Mouse (Mus musculus): ENCODE results near the gene Vipr2.
A peak's percentile ranks its signal among the peaks of the same experiment; 100 is the strongest.

Vipr2 gene

GRCm38 (mm10) chr12:116077074-116077854, at the start of gene Vipr2:
TSS of gene Vipr2 (plus strand) at chr12:116077726.
- peak; percentile 49 to 52 for DNase-seq

GRCm38 (mm10) chr12:116028095-116028494, 49.4 kb upstream of the Vipr2 start:
- DNase-seq = peak in 1 of 2 experiments; percentile 7

DNA sequence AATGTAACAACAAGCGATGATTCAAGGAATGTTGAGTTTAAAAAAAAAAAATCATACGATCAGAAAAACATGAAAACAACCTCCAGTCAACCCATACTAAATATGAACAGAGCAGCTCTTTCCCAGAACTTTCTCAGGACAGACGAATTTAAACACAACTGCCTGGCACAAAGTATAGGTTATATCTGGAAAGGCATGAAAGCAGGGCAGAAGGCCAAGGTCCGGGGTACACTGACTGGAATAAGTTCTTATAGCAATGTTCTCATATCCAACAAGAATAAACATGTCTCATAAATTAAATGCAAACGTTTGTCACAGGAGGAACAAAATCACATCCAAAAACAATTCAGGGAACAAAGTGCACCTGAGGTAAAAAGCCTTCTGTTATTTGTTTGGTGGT, 42.2 kb upstream of the Vipr2 start:
- DNase-seq = no peak

GRCm38 (mm10) chr12:116044785-116045184, 32.7 kb upstream of the Vipr2 start:
- no peak for DNase-seq

DNA sequence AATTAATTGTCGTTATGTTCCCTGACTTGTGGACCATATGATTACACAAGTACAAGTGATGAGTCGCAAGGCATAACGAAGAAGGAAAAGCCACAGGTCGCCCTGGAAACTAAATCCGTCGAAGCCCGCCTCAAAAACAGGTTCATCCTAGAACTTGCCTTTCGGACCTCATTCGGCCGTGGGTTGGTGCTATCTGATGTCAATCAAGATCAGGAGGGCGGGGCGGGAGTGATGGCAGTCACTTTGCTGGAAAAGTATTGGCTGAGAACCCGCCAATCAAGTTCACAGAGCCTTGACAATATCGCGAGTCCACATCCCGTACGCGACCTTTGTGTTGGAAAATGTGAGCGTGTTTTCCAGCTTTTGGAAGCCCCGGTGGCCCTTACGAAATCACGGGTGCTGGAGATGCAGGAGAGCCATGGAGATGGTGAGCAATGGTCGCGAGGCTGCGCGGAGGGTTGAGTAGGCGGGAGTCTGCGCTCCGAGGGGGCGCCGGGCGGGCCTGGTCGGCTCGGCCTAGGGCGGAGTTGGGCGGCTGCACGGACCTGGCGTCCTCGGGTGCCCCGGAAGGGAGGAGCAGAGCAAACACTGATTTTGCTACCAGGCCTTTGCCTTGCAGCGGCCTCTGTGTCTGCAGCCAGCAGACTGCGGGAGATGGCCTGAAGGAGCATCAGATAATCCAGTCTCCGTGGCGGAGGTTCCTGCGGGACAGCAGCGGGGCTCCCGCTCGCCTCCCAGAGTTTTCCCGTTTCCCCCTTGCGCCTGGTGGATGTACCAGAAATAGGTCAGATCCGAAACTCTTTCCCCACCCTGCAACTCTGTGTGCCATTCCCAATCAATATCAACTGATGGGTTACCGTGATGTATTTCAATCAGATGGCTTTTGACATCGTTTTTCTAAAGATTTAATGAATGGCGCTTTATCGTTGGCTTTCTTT, 29.8 kb upstream of the Vipr2 start, which contains the start of gene Zfp386:
TSS of gene Zfp386 (plus strand) at position 285 of the 938 bp plus-strand sequence.
- peak; percentile 99 to 100 for DNase-seq

DNA sequence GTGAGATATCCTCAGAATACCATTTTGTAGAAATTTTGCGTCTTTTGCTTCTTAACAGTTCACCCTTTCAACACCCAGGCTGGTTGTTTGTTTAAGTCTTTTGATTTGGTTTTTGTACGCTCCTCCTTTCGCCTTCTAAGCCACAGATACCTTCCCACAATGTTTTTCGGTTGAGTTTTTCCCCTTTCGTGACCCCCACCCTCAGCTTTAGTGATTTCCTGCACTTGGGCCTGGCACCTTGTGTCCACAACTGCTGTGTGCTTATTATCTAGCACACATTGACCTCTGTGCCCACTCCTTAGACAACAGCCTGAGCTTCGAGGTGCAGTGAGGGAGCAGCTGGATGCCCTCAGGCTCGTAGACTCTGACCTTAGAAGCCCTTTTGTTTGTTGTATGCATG, 28.8 kb upstream of the Vipr2 start:
- no peak for DNase-seq

DNA sequence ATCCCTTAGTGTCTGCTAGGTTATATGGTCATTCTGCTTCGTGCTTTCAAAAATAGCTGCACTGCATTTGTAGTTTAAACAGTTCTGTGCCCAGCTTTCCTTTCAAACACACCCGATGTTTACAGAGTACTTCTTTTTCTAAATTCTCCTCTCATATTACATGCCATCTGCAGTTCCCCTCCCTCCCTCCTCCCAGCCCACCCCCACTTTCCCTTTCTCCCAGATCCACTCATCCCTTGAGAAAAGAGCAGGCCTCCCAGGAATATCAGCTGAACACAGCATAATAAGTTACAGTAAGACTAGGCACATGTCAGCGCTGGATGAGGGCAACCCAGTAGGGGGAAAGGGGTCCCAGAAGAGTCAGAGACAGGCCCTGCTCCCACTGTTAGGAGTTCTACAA, 28.3 kb upstream of the Vipr2 start:
- no peak for DNase-seq

- DNase-seq = no peak
Measured at GRCm38 (mm10) chr12:116049701-116050100, 27.8 kb upstream of the Vipr2 start.

GRCm38 (mm10) chr12:116054342-116054741, 23.2 kb upstream of the Vipr2 start:
- DNase-seq = no peak

DNA sequence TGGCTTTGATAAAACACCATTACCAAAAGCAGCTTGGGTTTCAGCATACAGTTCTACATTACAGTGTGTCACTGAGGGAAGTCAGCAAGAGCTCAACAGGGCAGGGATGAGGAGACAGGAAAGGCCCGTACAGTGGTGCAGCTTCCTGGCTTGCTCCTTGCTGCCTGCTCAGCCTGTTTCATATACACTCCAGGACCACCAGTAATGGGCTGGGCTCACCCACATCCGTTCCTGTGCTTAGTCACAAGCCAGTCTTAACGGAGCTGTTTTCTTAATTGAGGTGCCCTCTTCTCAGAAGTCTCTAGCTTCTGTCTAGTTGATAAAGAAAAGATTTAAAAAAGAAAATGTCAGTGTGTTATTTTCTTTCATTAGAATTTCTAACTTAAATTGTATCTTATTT, 21.4 kb upstream of the Vipr2 start:
- DNase-seq = no peak

DNA sequence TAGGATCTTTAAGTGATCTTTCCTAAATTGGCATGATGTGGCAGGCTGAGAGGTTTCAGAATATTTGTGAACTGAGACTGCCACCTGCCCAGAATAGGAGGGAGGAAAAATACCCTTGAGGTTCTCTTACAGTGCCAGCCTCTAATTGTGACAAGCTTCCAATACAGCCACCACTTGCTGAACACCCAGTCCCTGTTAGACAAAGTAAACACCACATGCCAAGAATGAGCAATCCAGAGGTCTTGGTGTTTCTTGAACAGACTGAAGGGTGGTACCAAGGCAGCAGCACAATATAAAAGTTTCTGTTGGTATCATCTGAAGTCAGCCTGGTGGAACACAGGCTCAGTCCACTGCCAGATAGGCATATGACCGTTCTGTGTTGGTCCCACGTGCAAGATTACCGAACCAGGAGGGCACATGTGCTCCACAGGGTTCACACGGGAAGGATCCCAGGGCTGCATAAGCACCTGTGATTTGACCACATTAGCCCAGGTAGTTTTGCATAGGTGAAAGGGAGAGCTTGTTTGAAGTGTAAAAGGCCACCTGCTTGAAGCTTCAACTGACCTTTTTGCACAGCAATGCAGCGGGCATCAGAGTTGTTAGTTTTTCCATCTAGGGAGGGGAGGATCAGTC, 15.8 kb upstream of the Vipr2 start:
- DNase-seq = no peak

DNA sequence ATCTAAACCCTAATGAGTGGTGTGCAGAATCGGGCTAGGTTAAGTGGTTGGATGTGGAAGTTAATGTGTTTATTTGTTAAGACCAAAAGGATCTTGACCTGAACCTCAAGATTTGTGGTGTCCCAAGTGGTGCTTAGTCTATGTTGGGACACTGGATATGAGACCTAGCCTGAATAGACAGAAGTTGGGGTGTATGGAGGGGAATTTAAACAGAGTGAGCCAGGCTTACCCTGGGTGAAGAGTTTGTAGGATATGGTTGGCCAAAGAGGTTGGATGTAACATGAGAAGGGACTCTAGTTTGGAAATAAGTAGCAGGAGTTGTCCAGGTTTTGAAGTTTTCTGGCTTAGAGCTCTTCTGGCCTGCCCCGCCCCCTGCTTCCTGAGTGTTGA, 15.3 kb upstream of the Vipr2 start:
- no peak for DNase-seq

- no peak for DNase-seq
Measured at GRCm38 (mm10) chr12:116063020-116063419, 14.5 kb upstream of the Vipr2 start.

GRCm38 (mm10) chr12:116071023-116071422, 6.5 kb upstream of the Vipr2 start:
- peak; percentile 67 to 75 for DNase-seq

GRCm38 (mm10) chr12:116077855-116078366, 385 bp downstream of the Vipr2 start:
- DNase-seq = no peak

- DNase-seq = no peak
Measured at GRCm38 (mm10) chr12:116083125-116083524, 5.6 kb downstream of the Vipr2 start.

DNA sequence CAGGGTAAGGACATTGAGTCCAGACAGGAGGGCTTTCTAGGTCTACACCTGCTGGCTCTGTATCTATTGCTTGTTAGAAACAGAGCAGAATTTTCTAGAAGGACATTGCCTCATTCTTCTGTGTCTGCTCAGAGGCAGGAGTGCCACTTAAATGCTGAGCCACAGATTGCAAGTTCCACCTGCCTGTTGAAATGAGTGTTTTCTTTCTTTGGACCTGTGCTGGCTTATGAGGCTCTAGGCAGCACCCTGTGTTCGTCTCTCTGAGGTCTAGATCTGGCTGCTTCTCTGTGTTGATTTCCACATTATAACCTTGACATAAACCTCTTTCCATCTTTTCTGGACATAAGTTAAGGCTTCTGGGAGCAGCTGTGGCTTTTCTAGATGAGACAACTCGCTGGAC, 6.8 kb downstream of the Vipr2 start:
- no peak for DNase-seq

DNA sequence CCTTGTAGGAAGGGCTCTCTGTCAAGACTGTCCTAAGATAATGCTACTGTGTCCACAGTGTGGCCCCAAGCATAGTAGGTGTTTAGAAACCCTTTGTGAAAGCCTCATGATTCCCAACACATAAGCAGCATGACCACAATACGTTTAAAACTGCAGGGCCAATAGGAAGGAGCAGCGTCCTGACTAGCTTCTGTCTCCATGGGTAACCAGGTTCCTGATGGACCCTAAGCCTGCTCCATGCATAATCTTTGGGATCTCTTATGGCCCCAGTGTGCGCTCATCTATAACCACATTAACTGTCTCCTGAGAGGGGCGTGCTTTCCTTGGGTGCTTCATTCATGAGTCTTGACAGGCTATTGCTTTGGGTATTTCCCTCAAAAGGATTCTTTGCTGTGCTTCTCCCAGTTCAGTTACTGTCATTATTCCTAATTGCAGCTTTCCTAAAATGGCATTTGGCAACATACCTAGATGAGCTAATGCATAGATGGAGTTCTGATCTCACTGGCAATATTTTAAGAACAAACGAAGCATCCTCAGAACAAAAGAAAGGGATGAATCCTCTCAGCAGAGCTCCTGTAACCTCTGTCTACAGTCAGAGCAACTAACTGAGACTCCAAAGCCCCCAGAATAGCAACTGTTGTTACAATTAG, 9.6 kb downstream of the Vipr2 start:
- no peak for DNase-seq

GRCm38 (mm10) chr12:116089836-116090235, 12.3 kb downstream of the Vipr2 start:
- peak in 1 of 2 experiments; percentile 10 for DNase-seq

DNA sequence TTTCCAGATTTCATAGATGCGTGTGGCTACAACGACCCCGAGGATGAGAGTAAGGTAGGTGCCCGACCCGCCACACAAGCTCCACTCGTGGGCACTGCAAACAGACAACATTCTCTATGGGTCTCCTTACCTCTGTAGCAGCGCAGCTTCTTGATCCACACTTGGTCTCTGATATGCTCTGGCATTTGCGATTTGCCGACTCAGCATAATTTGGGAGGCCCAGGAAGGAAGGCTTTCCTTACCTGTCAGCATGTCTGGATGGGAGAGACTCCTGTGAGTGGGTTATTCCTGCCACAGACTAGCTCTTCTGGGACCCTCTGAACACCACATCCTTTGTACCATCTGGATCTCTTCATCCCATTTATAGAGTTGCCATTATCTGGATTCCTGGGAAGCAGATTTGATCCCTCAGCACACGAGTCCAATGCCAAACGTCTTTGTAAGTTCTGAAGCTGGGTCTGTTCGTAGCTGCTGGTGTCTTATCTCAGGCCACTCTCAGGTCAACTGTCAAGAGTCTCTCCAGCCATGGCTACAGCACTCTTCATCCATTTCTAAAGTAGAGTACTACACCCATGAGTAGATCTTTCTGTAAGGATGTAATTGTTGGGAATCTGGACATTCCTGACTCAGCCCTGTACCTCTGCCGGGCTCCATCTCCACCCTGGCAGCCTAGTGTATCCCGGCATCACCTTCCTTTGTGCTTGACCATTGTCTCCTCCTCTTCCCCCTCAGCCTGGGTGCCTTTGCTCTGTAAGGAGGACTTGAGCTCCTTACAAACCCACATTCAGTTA, 17.4 kb downstream of the Vipr2 start:
- no peak for DNase-seq

- DNase-seq = no peak
Measured at GRCm38 (mm10) chr12:116096361-116096904, 18.9 kb downstream of the Vipr2 start.

Measured in cerebellum, postnatal 14 days (tissue).